Mouse (Mus musculus): ENCODE results near the gene Kcnmb1. TPM values are rescaled to one million over a fixed set of nuclear protein-coding genes. Genes with fewer than 3 reads are reported as not detected.
A peak's percentile ranks its signal among the peaks of the same experiment; 100 is the strongest.

Kcnmb1 gene
- total RNA-seq (2021), result under 1 TPM; 0.16 to 0.30 TPM

- DNase-seq (ENCODE audit: extremely low spot score in 1 of 2, low spot score in 1 of 2), result no peak
Observed at GRCm38 (mm10) chr11:33962688-33963407, at the start of gene Kcnmb1. Kcnmb1 (plus strand) TSS chr11:33963013.

DNA sequence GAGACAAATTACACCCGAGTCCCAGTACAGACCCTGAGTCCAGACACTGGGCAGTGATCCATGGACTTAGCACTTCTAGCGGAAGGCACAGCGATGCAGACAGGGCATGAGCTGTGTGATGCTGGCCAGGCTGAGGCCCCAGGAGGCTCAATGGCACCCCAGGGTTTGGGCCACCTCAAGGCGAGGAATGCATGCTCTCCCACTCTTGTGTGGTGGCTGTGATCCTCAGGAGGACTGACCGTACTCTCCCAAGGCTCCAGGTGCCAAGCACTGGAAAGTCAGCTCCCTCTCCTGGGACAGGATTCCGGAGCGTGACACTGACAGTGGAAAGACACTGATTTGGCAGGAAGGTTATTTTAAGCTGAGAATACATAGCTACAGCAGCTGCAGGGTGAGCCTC is 49.8 kb upstream of the Kcnmb1 start:
- DNase-seq (ENCODE audit: extremely low spot score in 1 of 2, low spot score in 1 of 2), result no peak

DNA sequence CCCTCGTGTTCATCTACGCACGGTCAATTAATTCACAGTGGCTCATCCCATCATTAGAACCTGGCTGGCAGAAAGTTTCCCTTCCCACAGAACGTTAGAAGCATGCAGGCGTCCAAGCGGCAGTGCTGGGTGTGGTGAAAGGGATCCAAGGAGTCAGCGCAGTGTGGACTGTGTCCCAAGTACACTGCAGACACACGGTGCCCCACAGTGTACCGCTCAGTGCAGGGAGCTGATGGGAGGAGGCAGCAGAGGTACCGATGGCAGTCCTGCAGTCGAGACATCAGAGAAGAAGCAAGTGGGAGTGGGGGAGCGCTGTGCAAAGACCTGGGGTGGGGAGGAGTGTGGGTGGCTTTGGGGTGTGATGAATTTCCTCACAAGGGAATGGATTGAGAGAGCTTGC is 48.6 kb upstream of the Kcnmb1 start:
- no peak for DNase-seq (ENCODE audit: extremely low spot score in 1 of 2, low spot score in 1 of 2)

- peak; percentile 80 to 93 for DNase-seq (ENCODE audit: extremely low spot score in 1 of 2, low spot score in 1 of 2)
Observed at GRCm38 (mm10) chr11:33917574-33917973, 45.2 kb upstream of the Kcnmb1 start.

DNA sequence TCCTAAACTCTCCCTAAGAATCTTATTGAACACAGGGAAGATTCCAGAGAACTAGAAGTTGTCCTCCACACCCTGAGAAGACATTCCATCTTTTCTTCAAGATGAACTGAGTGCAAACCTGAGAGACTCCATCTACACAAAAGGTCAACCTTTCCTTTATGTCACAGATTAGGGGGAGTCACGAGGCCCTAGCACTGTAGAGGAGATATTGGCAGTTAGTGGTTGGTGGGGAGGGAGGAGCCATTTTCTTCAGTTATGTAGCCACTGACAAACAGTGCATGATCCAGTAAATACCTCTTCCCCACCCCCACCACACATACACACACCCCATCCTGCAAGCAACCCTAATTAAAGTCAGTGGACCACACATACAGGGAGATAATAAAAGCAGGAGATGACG is 44.4 kb upstream of the Kcnmb1 start:
- DNase-seq (ENCODE audit: extremely low spot score in 1 of 2, low spot score in 1 of 2), result no peak

DNA sequence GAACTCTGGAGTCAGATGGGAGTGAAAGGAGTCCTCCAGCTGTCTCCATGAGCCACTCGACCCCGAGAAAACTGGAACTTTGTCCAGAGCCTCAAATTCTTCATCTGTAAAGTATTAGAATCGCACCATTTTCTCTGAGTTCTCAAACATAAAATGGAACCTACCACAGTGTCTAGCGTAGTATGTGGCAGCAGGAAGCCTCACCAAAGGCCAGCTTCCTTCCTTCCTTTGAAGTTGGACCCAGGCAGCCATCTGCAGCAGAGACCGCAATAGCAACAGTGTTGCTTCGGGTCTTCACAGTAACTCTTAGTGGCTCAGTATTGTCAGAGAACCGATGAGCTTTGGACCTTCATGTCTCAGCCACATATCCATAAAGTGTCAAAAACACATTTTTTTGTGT is 43.0 kb upstream of the Kcnmb1 start:
- DNase-seq (ENCODE audit: extremely low spot score in 1 of 2, low spot score in 1 of 2), result no peak

DNA sequence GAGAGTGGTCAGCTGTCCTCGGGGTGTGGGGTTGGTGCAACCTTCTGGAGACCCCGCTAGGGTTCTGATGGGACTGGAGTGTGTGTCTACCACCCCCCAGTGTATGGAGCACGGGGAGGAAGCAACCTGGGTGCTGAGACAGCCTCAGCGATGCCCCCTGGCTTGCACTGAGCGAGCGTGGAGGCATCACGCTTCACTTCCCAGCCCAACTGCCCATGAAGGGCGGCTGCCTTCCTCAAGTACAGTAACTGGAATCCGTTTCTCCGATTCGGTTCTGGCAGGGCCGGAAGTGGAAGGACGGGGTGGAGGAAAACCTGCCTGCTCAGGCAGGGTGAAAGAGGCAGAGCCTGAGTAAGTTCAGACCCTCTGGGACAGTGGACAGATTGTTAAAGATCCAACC is 41.4 kb upstream of the Kcnmb1 start:
- no peak for DNase-seq (ENCODE audit: extremely low spot score in 1 of 2, low spot score in 1 of 2)

DNA sequence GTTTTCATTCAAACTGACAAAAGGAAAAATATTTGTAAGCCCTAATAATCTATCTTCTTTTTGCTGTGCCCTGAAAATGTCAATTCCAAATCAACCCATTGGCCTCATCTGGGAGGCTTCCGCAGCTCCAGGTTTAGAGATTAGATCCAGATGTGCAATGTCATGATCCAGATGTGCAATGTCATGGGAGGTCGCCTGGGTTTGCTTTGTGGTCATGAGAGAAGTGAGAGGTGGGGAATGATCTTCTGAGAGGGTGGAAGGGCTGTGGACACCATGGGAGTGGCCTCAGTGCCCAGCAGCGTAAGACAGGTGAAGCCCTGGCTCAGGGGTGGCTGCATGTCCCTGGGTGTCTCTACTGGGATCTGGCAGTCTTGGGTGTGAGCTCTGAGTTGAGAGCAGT is 39.8 kb upstream of the Kcnmb1 start:
- DNase-seq (ENCODE audit: extremely low spot score in 1 of 2, low spot score in 1 of 2), result no peak

DNA sequence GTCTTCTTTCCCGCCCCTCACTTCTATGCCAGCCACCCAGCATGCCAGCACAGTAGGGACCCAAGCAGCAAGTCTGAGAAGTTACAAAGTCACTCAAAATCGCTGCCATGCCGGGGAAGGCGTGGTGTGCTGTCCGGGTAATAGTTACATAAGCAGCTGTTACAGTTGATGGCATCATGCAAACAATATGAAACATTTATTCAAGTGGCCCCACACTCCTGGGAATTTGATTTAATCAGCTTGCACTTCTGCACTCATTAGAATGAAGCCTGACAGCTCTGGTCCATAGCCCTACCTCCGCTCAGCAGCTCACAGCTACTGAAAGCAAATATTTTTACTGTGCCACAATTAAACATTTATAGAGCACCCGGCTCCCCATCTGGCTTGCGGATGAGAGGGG is 37.0 kb upstream of the Kcnmb1 start:
- DNase-seq (ENCODE audit: extremely low spot score in 1 of 2, low spot score in 1 of 2), result no peak

- DNase-seq (ENCODE audit: extremely low spot score in 1 of 2, low spot score in 1 of 2), result no peak
Observed at GRCm38 (mm10) chr11:33926551-33926950, 36.3 kb upstream of the Kcnmb1 start.

DNA sequence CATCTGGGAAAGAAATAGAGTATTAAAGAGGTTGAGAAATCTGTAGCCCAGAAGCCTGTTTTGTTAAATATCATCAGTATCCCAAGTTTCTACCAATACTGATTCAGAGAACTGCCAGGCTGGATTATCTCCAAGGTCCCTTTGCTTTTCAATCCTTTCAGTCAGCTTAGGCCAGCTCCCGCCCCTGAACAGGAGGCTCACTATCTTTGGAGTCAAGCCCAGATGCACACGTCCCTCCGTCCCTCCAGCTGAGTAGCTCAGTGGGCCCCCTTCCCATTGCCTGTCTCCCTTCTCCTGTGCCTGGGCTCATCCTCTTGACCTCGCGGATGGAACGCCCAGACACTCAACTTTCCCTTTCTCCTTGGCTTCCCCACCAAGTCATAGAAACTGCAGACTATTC is 35.5 kb upstream of the Kcnmb1 start:
- no peak for DNase-seq (ENCODE audit: extremely low spot score in 1 of 2, low spot score in 1 of 2)

DNA sequence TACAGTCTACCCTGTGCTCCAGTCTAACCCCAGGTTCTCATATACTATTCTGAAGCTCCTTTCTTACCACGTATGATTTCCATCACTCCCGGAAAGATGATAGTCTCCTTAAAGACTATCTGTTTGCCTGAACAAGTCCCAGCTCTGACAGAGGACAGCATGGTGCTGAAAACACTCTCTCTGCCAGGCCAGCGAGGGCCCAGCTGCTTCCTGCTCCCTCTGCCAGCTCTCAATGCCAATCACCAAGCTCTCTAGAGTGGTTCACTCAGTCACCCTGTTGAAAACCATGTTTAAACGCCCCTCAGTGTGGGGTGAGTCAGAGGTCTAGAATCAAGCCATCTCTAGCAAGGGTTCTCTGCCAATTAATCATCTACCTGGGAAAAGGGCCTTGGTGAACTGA is 35.0 kb upstream of the Kcnmb1 start:
- DNase-seq (ENCODE audit: extremely low spot score in 1 of 2, low spot score in 1 of 2), result no peak

DNA sequence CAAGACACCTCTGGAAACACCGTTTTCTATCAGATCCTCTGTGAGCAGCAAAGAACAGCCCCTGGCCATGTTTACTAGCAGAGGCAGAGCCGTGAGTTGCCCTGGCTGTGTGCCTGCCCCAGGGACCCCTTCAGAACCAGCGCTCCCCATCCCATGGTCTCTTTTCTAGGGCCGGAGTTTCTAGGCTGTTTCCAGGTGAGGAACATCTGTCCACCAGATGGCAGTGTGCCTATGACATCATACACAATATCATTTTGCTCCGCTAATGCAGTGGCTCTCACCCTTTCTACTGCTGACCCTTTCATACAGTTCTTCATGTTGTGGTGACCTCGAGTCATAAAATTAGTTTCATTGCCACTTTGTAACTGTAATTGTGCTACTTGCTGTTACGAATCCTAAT is 34.2 kb upstream of the Kcnmb1 start:
- no peak for DNase-seq (ENCODE audit: extremely low spot score in 1 of 2, low spot score in 1 of 2)

GRCm38 (mm10) chr11:33929412-33929811 is 33.4 kb upstream of the Kcnmb1 start:
- DNase-seq (ENCODE audit: extremely low spot score in 1 of 2, low spot score in 1 of 2), result no peak

DNA sequence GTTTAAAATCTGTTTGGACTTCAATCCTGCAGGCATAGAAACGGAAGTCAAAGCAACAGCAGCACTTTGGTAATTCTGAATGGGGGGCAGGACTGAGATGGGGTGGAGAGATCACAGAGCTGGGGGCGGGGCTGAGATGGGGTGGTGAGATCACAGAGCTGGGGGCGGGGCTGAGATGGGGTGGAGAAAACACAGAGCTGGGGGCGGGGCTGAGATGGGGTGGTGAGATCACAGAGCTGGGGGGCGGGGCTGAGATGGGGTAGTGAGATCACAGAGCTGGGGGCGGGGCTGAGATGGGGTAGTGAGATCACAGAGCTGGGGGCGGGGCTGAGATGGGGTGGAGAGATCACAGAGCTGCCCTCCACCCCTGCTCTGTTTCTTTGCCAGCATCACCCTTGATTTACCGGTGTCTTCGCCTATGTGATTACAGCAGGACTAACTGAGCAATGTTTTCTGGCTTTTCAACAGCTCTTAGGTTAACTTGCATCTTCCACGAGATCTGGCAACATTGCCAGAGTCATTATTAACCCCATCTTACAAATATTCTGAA is 30.9 kb upstream of the Kcnmb1 start:
- no peak for DNase-seq (ENCODE audit: extremely low spot score in 1 of 2, low spot score in 1 of 2)

GRCm38 (mm10) chr11:33932386-33933111 is 30.3 kb upstream of the Kcnmb1 start:
- DNase-seq (ENCODE audit: extremely low spot score in 1 of 2, low spot score in 1 of 2), result no peak

DNA sequence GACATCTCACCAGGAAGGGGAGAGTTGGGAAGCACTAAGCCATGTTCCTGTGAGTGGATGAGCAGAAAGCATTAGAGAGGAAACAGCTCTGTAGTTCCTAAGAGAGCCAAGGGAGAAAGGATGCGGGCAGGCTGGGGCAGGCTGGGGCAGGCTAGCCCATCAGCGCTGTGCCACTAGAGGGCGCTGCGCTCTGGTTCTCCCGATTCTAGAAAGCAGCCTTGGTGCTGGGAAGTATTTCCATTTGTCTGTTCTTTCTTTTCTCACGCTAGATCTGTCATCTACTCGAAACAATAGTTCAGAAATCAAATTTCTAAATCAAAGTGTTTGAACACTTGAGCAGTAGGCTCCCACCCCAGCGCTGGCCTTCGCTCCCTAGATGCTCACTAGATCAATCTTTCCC is 28.5 kb upstream of the Kcnmb1 start:
- DNase-seq (ENCODE audit: extremely low spot score in 1 of 2, low spot score in 1 of 2), result no peak

DNA sequence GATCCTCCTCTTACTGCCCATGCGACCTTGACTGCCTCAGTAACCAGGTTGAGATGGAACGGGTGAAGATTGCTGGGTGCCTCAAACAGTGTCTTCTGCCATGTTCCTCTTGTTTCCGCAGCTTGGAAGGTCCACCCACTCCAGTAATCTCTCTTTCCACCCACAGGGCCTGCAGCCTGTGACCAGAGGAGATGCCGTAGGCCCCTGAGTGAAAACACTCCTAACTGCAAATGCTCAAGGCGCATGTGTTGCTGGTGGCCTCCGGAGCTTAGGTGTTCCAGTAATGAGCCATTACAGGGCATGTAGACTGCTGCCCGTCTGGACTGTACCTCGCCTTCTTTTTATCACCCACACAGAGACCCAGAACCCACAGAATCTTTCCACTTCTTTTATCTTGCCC is 25.2 kb upstream of the Kcnmb1 start:
- DNase-seq (ENCODE audit: extremely low spot score in 1 of 2, low spot score in 1 of 2), result no peak

DNA sequence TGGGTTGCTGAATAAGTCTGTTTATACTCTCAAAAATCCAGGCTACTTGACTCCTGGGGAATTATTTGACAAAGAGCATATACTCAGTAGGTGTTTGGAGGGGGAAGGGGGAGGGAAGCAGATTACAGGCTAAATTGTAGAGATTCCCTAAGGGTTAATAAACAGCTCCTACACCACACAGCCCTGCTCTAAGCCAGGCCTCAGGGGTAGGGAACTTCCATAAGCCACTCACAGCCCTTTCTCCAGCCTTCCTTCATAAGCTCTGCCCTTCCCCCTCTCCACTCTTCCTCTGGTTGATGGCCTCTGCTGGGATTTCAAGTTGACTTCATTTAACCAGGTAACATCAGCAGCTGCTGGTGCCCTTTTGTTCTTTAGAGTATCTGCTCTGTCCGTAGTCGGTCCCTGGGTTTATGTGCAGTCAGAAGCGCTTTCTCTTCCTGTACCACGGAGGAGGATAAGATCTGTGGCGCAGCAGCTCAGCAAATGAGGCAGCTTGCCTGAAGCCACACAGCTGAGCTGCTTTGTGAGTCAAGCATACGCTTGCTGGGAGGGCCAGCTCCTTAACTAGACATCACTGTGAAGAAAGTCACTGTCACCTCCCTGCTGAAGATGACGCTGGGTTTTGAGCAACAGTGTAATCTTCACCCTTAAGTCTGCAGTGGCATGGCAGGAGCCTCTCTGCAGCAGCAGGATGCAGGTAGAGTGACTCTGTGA is 24.1 kb upstream of the Kcnmb1 start:
- no peak for DNase-seq (ENCODE audit: extremely low spot score in 1 of 2, low spot score in 1 of 2)

GRCm38 (mm10) chr11:33939456-33940113 is 23.2 kb upstream of the Kcnmb1 start:
- no peak for DNase-seq (ENCODE audit: extremely low spot score in 1 of 2, low spot score in 1 of 2)

- no peak for DNase-seq (ENCODE audit: extremely low spot score in 1 of 2, low spot score in 1 of 2)
Observed at GRCm38 (mm10) chr11:33943565-33943964, 19.2 kb upstream of the Kcnmb1 start.

Measured in layer of hippocampus, postnatal 25 days (tissue).